Mouse (Mus musculus): ENCODE measurements around the gene Nkx6-2. TPM values are rescaled to one million over a fixed set of nuclear protein-coding genes. Genes with fewer than 3 reads are reported as not detected.
A peak's percentile ranks its signal among the peaks of the same experiment; 100 is the strongest.

Gene Nkx6-2
- total RNA-seq (2015) (not detected in 2 replicates), total RNA-seq (2017) (not detected in 2 replicates)

DNA sequence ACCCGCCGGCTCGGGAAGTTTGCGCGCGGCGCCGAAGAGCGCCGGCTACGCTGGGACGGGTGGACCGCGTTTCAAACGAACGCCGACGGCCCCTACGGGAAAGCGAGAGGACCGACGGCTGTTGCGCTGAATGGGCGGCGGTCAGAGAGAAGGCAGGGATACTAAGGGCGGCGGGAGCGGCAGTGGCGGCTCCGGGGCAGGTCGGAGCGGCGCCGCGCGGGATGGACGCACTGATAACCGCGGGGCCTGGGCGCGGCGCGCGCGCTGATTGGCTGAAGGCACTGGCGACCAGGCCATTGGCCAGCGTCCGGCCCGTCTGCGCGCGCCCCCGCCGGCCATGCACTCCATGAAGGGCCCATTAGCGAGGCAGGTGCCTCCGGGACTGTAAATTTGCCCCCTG, at the start of gene Nkx6-2:
Gene Nkx6-2 (minus strand): TSS at position 203 of the 400 bp plus-strand sequence.
- no peak for ATAC-seq (replicated peaks; ENCODE audit: poor library complexity)

DNA sequence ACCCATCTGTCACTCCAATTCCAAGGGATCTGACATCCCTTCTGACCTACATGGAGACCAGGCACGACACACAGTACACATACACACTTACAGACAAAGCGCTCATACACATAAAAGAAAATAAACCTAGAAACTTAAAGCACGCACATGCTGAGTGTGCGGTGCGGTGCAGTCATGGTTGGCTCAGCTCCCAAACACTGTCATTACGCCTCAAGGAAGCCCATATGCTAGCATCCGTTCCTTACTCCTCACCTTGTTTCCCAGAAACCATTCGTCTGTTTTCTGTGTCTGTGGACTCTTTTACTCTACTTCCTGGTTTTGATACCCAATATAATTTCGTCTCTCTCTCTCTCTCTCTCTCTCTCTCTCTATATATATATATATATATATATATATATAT, 42.6 kb upstream of the Nkx6-2 start:
- no peak for ATAC-seq (replicated peaks; ENCODE audit: poor library complexity)

DNA sequence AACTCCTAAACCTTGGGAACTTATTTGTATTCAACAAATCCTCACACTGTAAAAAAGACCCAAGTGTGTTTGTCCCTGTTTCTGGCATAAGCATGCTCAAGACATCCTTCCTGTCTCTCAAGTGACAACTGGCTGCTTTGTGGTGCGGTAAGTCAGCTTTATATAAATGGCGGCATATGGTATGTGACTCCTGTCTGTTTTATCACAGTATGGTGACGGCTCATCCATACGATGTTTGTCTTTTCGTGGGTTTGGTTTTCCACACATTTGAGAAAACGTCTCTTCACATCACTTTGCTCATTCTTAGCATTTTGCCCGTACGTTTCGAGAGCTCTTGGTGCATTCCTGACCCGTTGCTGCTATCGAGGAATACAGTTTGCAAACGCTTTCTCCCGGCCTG, 40.0 kb upstream of the Nkx6-2 start:
- ATAC-seq (replicated peaks; ENCODE audit: poor library complexity): no peak

DNA sequence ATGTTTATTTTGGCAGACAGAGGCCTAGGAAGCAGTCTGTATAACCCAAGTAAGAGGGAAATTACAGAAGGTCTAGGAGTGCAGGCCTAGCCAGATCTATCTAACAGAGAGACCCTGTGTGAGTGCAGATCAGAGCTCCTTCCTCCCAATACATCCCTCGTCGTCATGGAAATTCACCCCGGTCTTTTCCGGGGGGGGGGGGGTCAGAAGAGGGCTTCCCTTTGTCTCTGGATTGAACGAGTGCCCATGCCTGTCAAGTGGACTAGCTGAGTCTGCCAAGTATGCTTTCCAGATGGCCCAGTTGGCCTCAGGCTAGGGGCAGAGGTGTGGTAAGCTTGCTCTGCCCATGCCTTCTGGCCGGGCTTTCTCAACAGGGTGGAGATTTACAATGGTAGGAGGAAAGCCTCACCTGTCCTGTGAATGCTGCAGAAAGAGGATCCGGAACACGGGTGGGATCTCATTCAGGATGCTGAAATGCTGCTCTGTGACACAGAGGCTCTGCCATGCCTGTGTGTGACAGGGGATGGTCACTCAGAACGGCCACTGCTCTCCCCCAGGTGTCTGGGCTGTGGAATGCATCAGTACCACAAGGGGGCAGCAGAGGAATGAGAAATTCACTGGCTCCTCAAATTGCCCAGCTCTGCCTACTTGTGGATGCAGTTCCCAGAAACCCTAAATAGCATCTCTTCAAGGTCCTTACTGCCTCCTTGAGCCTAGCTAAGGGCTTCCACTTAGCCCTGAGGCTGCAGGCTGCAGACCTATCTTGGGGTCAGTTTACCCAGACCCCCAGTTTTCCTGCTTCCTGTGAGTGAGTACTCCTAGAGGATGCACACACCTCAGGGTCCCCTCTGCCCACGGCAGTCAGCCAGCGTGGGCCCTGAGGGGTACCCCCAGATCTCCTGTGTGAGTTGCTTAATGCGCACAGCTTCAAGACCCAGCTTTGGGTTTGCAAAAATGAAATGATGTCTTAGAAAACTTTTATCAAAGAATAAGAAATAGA, 33.5 kb upstream of the Nkx6-2 start:
- peak; percentile 88 for ATAC-seq (replicated peaks; ENCODE audit: poor library complexity)

DNA sequence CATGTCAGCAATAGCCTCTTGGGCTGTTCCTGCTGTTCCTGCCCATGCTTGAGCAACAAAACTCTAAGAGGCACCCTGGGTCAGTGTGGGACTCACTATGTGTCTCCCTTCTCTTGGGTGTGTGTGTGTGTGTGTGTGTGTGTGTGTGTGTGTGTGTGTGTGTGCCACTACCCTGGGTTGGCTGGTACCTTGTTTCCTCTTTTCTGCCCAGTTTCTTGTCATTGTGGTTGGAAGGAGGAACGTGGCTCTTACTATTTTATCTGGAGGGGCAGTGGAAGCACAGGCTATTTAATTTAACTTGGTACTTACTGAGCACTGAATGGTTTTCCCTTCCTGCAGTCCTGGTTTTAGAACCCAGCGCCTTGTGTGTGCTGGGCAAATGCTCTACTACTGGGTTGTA, 27.7 kb upstream of the Nkx6-2 start:
- peak; percentile 63 for ATAC-seq (replicated peaks; ENCODE audit: poor library complexity)

DNA sequence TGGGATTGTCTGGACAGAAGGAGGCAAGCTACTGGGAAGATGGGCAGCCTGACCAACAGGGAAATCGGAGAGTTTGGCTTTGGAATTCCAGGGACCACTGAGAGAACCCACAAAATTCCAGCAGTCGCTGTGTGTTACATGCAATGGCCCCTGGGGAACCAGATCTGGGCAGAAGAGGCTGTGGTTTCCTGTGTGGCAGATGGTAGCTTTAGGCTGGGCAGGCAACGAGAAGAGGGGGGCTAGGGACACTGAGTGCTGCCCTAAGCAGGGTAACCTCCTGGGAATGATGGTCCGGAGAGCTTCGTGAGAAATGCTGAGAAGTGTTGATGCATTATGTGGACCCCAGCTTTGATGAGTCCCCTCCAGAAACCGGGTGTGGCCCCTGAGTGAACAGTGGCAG, 13.3 kb upstream of the Nkx6-2 start:
- ATAC-seq (replicated peaks; ENCODE audit: poor library complexity): peak; percentile 73

DNA sequence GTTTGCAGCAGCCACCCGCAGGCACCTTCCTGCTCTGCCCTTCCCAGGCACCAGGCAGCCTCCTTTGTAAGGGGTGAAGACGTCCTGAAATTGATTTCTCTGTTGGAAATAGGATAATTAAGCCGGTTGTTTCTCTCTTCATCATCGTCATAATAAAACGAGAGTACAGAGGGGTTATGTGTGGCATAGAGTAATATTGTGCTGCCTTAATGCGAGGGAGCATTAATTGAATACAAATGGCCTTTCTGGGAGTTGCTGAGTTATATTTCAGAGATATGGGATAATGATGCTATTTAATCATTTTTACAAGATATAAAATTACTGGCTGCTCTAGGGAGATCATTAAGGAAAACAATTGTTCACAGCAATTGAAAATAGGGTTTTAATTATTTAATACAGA, 12.7 kb upstream of the Nkx6-2 start:
- ATAC-seq (replicated peaks; ENCODE audit: poor library complexity): no peak

DNA sequence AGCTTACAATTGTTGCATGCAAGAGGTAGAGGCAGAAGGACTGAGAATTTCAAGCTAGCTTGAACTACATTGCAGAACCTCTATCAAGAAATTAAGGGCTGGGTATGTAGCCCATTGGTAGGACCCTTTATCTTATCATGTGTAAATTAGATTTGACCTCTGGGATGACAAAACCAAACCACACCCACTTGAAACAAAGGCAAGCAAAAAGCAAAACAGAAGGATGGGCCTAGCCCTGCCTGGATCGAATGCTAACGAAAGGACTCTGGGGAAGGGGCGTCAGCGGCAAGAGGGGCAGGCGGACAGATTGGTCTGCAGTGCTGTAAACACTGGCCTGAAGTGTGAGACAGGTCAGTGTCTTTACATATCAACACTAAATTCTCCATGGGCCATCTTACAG, 8.7 kb upstream of the Nkx6-2 start:
- no peak for ATAC-seq (replicated peaks; ENCODE audit: poor library complexity)

DNA sequence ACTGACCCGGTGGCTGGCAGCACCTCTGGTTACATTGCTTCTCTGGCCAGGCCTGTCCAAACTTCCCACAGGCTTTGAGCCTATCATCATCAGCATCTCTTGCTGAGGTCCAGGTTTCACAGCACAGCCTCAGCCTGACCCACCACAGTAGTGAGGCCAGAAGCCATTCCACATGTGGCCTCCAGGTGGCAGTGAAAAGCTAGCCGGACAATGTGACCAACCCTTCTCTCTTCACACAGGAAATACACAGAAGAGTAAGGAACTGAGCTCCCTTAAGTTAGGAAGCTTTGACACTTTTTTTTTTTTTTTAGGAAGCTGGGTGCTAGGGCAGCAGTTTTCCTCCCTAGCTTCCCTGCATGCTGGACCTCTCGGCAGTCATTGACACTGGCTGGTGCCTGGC, 7.7 kb upstream of the Nkx6-2 start:
- peak; percentile 81 for ATAC-seq (replicated peaks; ENCODE audit: poor library complexity)

DNA sequence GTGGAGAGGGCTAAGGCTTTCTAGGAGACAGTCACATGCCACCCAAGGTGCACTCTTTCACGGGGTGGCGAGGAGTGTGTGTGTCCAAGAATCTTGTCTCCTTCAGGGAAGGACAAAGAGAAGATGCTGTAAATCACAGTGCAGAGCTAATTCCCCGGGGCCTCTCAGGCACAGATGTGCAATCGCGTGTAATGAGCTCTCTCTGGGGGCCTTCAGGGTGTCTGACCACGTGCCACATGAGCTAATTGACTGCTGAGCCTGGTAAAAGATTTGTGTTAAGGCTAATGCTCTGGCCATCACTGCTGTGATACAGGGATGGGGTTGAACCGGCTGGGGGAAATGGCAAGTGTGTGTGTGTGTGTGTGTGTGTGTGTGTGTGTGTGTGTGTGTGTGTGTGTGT, 5.3 kb upstream of the Nkx6-2 start:
- ATAC-seq (replicated peaks; ENCODE audit: poor library complexity): no peak

DNA sequence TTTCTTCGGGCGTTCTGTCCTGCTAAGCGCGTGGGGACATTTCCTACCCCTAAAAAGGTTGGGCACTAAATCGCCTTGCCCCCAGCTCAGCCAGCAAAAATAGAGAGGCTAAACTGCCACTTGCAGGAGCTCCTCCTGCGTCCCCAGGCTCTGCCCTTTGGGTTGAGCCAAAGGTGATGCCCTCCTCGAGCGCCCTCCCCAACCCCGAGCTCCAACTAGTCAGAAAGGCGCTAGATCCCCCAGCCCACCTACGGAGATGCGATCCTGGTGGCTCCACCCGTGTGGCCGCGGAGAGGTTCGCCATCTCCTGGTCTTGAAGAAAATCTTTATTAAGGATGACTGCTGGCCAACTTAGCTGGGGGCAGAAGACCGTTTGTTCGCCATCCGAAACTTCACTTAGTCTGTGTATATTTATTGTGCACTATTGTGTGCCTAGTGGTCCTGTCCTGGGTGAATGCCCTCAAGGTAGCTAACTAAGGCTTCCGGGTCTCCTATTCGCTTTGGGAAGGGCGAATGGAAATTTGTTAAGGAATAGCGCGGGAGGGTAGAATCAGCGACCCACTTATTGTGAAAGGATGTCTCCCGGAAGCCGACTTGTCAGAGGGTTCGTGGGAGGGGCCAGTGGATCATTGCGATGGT, 2.7 kb upstream of the Nkx6-2 start:
- no peak for ATAC-seq (replicated peaks; ENCODE audit: poor library complexity)

DNA sequence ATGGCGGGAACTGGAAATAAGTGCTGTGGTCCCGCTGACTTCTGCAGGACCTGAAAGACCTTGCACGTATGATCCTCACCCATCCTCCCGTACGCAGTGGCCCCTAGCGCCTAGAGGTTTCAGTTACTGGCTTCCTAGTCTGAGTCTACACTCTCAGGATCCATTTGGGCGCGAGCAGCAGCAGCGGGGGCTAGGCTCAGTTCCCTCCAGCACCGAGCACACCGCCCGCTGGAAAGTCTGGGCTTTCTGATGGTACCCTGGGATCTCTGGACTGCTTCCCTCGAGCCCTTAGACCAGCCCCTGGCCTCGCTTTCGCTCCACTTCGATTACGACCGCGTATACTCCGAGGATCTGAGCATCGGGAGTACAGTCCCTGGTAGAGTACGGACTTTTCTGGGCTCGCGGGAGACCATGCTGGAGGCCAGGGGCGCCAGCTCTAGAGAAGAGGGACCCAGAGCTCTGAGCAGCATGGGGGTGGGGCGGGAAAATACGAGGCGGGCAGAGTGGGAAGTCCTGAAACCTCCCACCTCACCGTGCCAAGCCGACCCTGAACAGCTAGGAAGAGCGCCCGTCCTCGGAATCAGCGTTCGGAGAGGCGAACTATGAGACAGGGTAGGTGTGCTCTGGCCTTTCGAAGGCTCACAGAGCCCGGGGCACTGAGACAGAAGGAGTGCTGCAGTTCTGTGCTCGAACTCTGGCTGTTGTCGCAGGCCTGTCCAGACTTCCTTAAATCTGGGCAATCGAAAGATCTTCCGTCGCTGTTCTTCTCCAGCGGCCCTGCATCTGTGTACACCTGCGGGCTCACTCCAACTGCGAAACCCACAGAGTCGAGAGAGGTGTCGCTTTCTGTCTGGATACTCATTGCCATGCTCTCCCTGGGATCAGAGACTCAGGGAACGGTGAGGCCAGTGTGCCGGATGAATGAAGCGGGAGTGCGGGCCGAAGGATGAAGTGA, 1.9 kb upstream of the Nkx6-2 start:
- no peak for ATAC-seq (replicated peaks; ENCODE audit: poor library complexity)

DNA sequence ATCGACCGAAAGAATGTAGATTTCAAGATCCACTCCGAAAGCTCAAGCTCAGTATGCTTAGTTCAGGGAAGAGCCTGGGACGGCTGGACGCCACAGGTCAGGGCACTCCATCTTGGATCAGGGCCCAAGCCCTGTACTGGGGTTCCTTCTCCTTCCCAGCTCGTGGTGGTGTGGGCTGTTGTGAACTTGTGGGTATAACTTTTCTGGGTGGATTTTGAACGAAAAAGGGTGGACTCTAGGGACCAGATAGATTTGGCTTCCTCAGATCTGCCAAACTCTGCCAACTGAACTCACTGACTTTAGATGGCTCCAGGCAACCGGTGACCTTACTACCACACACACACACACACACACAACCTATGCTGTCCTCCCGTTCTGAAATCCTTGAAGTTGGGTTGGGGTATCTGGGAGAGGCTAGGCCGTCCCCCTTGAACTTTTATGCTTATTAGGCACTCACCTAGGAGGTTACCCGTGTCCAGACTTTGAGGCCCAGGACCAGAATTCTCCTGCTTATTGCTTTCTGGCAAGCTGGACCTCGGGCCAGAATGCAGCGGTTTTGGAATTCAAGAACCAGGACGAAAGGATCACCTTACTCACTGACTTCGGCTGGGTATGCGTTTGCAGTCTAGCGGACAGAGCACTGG, 619 bp upstream of the Nkx6-2 start:
- ATAC-seq (replicated peaks; ENCODE audit: poor library complexity): no peak

DNA sequence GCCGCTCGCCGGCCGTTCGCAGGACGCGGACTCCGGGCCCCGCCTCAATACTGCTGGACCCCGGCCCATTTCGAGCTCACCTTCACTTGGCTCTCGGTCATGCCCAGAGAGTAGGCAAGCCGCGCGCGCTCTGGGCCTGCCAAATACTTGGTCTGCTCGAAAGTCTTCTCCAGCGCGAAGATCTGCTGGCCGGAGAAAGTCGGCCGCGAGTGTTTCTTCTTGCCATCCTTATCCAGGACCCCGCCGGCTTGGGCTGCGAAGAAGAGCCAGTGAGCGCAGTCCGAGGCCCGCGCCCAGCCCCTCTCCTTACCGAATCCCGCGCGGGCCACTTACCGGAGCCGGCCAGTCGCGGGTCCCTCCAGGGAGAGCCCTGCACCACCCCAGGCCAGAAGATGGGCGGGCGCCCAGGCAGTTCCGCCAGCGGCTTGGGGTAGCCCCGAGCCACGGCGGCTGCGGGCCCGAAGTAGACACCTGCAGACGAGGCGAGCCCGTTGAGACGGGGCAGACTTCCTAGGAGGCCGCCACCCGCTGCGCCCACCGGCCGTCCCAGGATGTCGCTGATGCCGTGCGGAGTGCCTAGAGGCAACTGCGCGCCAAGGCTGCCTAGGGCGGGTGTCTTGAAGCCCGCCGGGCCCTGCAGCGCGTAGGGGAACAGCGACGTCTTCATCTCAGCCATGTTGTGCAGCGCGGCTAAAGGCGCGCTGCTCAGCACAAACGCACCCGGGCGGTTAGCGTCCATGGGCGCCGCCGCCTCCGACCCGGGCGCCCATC, 611 bp downstream of the Nkx6-2 start:
- ATAC-seq (replicated peaks; ENCODE audit: poor library complexity): no peak

DNA sequence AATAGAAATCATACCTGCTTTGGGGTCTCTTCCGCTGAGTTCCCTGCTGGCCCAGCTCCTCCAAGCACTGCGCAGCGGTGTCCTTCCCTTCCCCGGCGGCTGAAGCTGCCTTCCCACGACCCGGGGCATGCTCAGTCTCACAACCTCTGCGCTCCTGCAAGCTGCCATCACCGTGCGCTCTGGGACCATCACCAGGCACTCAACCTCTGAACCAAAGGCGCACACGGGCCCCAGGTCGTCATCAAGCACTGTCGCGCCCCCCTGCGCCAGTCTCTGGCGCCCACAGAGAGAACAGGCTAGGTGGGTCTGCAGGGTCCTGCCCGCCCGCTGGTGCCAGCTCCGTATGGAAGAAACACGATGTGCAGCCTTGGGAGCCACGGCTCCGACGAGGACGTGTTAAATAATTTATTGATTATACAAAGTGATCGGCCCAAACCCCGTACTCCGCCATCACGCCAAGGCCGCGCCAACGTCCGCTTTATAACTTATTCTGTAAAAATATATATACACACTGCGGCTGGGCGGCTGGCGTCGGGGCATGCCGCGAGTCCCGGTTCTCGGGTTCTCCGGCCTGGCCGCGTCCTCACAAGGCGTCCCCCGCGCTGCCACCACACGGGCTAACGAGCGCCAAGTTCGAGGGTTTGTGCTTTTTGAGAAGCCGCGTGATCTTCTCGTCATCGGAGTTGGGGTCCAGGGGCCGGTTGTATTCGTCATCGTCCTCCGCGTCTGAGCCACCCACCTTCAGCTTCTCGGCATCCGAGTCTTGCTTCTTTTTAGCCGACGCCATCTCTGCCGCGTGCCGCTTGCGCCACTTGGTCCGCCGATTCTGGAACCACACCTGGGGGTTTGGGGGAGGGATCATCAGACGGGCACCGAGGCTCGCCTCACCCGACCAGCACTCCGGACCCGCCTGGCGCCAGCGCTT, 1.5 kb downstream of the Nkx6-2 start:
- no peak for ATAC-seq (replicated peaks; ENCODE audit: poor library complexity)

DNA sequence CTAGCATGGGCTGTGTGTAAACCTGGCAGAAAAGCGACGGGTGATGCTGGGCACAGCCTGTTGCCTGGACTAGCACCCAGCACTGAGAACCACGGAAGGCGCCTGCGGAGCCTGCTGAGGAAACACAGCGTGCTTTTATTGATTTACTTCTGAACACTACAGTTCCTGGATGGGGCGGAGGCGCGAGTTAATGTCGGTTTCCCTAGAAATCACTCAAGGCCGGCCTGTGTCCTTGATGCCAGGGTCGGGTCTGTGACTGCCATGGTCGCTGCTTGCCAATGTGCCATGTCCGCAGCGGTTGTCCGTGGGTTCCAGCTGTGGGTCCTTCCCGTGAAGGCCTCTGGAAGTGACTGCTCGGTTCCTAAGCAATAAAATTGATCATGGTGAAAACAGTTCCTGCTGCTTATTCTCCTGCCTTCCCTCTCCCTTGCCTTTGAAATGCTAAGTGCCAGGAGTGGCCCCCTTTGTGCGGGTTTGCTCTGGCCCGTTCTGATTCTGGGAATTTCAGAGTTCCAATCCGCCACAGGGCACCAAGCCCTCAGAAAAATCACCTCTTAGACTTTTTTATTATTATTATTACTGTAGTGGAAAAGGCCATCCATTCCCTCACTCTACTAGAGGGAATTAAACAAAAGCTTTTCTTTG, 3.2 kb downstream of the Nkx6-2 start:
- ATAC-seq (replicated peaks; ENCODE audit: poor library complexity): no peak

DNA sequence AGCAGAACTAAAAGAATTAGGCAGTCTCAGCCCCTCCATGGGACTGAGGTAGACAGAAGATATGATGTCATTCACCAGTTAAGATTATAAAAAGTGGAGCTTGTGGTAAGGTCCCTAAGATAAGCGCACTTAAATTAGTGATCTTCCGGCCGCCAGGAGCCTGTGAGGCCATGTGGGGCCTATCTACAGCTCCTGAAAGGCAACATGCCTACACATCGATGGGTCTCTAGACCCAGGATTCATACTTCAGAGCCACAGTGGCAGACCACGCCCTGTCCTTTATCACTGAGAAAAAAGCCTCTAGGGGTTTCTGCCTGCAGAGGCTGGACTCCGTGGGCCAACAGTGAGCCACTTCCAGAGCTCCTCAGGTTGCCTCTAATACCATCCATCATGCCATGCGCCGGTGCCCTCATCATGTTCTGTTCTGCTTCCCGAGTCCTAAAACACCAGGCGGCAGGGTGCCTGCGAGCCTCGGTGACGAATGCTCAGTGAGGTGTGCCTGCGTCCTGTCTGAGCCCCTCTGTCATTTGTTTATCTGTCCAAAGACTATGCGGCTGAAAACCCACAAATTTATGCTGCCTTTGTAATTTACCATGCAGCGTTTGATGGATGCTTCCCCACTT, 6.4 kb downstream of the Nkx6-2 start:
- ATAC-seq (replicated peaks; ENCODE audit: poor library complexity): peak; percentile 70

DNA sequence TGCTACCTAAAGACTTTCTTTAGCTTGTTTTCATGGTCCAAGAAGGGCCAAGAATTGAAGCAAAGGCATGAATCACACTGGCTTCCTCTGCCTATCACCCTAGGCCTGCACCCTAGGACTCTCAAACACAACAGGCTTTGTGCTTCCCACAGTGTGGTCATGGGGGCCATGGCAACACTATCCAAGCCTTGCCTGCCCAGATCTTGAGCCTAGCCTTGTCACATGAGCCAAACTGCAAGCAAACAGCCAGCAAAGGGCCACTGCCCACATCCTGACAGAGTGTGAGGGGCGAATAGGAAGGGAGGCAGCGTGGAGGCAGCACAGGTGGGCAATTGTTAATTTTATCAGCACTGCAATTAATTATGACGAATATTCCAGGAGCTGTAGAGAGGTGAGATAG, 9.9 kb downstream of the Nkx6-2 start:
- no peak for ATAC-seq (replicated peaks; ENCODE audit: poor library complexity)

Measured in megakaryocyte progenitor cell, adult 5-6 weeks (primary cell).